Mouse (Mus musculus) neural tube, embryonic 14.5 days (tissue): ENCODE measurements around the gene Efl1. TPM values are rescaled to one million over a fixed set of nuclear protein-coding genes. Genes with fewer than 3 reads are reported as not detected.

Experiments
- ATAC-seq: fragments of 200-750 bp; cut with Nextera tagmentation; 2 replicates; pipeline ENCODE4 v1.8.0; 2017; ENCODE audit warnings: low read depth, mild to moderate bottlenecking, moderate TSS enrichment, moderate library complexity
- H3K27ac ChIP-seq: fragments of 300-500 bp; sonication (generic); 2 replicates; pipeline ENCODE4 v1.5.1; 2014; ENCODE audit warnings: low read depth, mild to moderate bottlenecking, control low read depth, low read length, moderate library complexity, mixed read lengths
- H3K27me3 ChIP-seq: fragments of 300-500 bp; sonication (generic); 2 replicates; pipeline ENCODE4 v1.6.1; 2014; ENCODE audit warnings: low read length; ENCODE audit not compliant: control insufficient read depth, insufficient read depth
- H3K36me3 ChIP-seq: fragments of 300-500 bp; sonication (generic); 2 replicates; pipeline ENCODE4 v1.6.1; 2014; ENCODE audit warnings: low read length, mixed read lengths; ENCODE audit not compliant: control insufficient read depth, insufficient read depth
- H3K4me1 ChIP-seq: fragments of 300-500 bp; sonication (generic); 2 replicates; pipeline ENCODE4 v1.6.1; 2014; ENCODE audit warnings: low read length; ENCODE audit not compliant: control insufficient read depth, insufficient read depth
- H3K4me2 ChIP-seq: fragments of 300-500 bp; sonication (generic); 2 replicates; pipeline ENCODE4 v1.6.1; 2014; ENCODE audit warnings: mild to moderate bottlenecking, low read depth, low read length, control low read depth
- H3K4me3 ChIP-seq: fragments of 300-500 bp; sonication (generic); 2 replicates; pipeline ENCODE4 v1.5.1; 2014; ENCODE audit warnings: low read depth, low read length, control low read depth, mixed read lengths
- H3K9ac ChIP-seq: fragments of 300-500 bp; sonication (generic); replicated peaks from 2 replicates; pipeline ENCODE4 v1.6.1; 2014; ENCODE audit warnings: low read depth, mild to moderate bottlenecking, control low read depth, low read length, mixed read lengths
- H3K9me3 ChIP-seq: fragments of 300-500 bp; sonication (generic); 2 replicates; pipeline ENCODE4 v1.6.1; 2016; ENCODE audit warnings: low read length; ENCODE audit not compliant: control insufficient read depth
- WGBS: fragments of 180-500 bp; shearing (Covaris S2); extraction: QIAGEN DNeasy Blood & Tissue Kit; methylation state at CpG from one replicate; pipeline ENCODE4 v1.1.7; 2014; 5-methylcytosine and 5-hydroxymethylcytosine counted together
- polyA plus RNA-seq: library from polyadenylated mRNA; unstranded; fragments of >200 nt; fragmentation: Nextera tagmentation; extraction: Ambion mirVana; gene quantifications from 2 replicates; pipeline ENCODE4 v1.2.1, GENCODE M21; 2014

The Efl1 gene
- polyA plus RNA-seq, 1 experiment from 2014 or later = 28.1 TPM

- H3K9me3 ChIP-seq = no peaks in the 10 kb centered on the region
- H3K4me2 ChIP-seq = no peak overlapping the region
- no peak overlapping the region for H3K27ac ChIP-seq
- H3K27me3 ChIP-seq = no peaks in the 10 kb centered on the region
- H3K4me1 ChIP-seq = peaks cover 14% of the 10 kb centered on the region; the same call in 1 of the 2 replicates
- WGBS = 70% methylated on average over 5 of the region's 5 CpGs
- no peaks in the 10 kb centered on the region for H3K36me3 ChIP-seq
- H3K4me3 ChIP-seq = no peak overlapping the region
- no peak for ATAC-seq
- no peak overlapping the region for H3K9ac ChIP-seq
These were observed 160.7 kb downstream of the Efl1 start for GRCm38 (mm10) chr7:82809126-82809525.

- WGBS = 13% methylated on average over 5 of the region's 5 CpGs
- H3K27me3 ChIP-seq = no peaks in the 10 kb centered on the region
- H3K4me2 ChIP-seq = peak overlapping the region; percentile 32; the same call in 1 of the 2 replicates
- ATAC-seq = peak; percentile 10; the same call in 1 of the 2 replicates
- no peak overlapping the region for H3K9ac ChIP-seq
- no peaks in the 10 kb centered on the region for H3K9me3 ChIP-seq
- H3K4me3 ChIP-seq = no peak overlapping the region
- no peak overlapping the region; the same call in 1 of the 2 replicates for H3K27ac ChIP-seq
- peaks cover 14% of the 10 kb centered on the region; the same call in 1 of the 2 replicates for H3K4me1 ChIP-seq
- no peaks in the 10 kb centered on the region for H3K36me3 ChIP-seq
These were observed 162.4 kb downstream of the Efl1 start for GRCm38 (mm10) chr7:82810799-82811139.

GRCm38 (mm10) chr7:82811140-82811851 is 162.9 kb downstream of the Efl1 start:
- H3K36me3 ChIP-seq = no peaks in the 10 kb centered on the region
- peak overlapping the region; percentile 55; the same call in 1 of the 2 replicates for H3K27ac ChIP-seq
- H3K9ac ChIP-seq = peak overlapping the region; percentile 25; the same call in 1 of the 2 replicates
- no peaks in the 10 kb centered on the region for H3K9me3 ChIP-seq
- peak overlapping the region; percentile 32; the same call in 1 of the 2 replicates for H3K4me2 ChIP-seq
- 7% methylated on average over 19 of the region's 19 CpGs for WGBS
- H3K4me1 ChIP-seq = peaks cover 14% of the 10 kb centered on the region; the same call in 1 of the 2 replicates
- no peaks in the 10 kb centered on the region for H3K27me3 ChIP-seq
- ATAC-seq = peak; percentile 79
- no peak overlapping the region for H3K4me3 ChIP-seq

GRCm38 (mm10) chr7:82812186-82813155 is 164.1 kb downstream of the Efl1 start:
- no peak overlapping the region for H3K4me2 ChIP-seq
- H3K9ac ChIP-seq = no peak overlapping the region
- no peak for ATAC-seq
- H3K4me3 ChIP-seq = no peak overlapping the region
- no peaks in the 10 kb centered on the region for H3K36me3 ChIP-seq
- WGBS = 78% methylated on average over 19 of the region's 19 CpGs
- no peak overlapping the region for H3K27ac ChIP-seq
- H3K4me1 ChIP-seq = peaks cover 14% of the 10 kb centered on the region; the same call in 1 of the 2 replicates
- no peaks in the 10 kb centered on the region for H3K9me3 ChIP-seq
- no peaks in the 10 kb centered on the region for H3K27me3 ChIP-seq

- 94% methylated on average over 7 of the region's 7 CpGs for WGBS
- no peak overlapping the region for H3K9ac ChIP-seq
- no peaks in the 10 kb centered on the region for H3K4me1 ChIP-seq
- no peak overlapping the region for H3K4me3 ChIP-seq
- no peak for ATAC-seq
- H3K4me2 ChIP-seq = no peak overlapping the region
- no peaks in the 10 kb centered on the region for H3K36me3 ChIP-seq
- no peak overlapping the region for H3K27ac ChIP-seq
- no peaks in the 10 kb centered on the region for H3K9me3 ChIP-seq
- H3K27me3 ChIP-seq = no peaks in the 10 kb centered on the region
These were observed 171.1 kb downstream of the Efl1 start for GRCm38 (mm10) chr7:82819541-82819940.

- Histone ChIP-seq H3K4me1 (no peaks in the 10 kb centered on the region), H3K27me3 (no peaks in the 10 kb centered on the region), H3K9me3 (no peaks in the 10 kb centered on the region), H3K27ac (no peak overlapping the region), H3K9ac (no peak overlapping the region), H3K36me3 (no peaks in the 10 kb centered on the region), H3K4me3 (no peak overlapping the region), H3K4me2 (no peak overlapping the region)
- 71% methylated on average over 4 of the region's 4 CpGs for WGBS
- no peak for ATAC-seq
These were observed 172.2 kb downstream of the Efl1 start for GRCm38 (mm10) chr7:82820661-82821060.

- Histone ChIP-seq H3K4me3 (no peak overlapping the region), H3K36me3 (no peaks in the 10 kb centered on the region), H3K9ac (no peak overlapping the region), H3K4me1 (no peaks in the 10 kb centered on the region), H3K27ac (no peak overlapping the region), H3K27me3 (no peaks in the 10 kb centered on the region), H3K9me3 (no peaks in the 10 kb centered on the region), H3K4me2 (no peak overlapping the region)
- 67% methylated on average over 3 of the region's 3 CpGs for WGBS
- ATAC-seq = no peak
These were observed 173.1 kb downstream of the Efl1 start for GRCm38 (mm10) chr7:82821501-82821900.

GRCm38 (mm10) chr7:82822528-82822927 is 174.1 kb downstream of the Efl1 start:
- WGBS = 54% methylated on average over 1 of the region's 1 CpGs
- H3K27ac ChIP-seq = no peak overlapping the region

More at GRCm38 (mm10) chr7:82822528-82822927, 174.1 kb downstream of the Efl1 start:
- no peak for ATAC-seq
- Histone ChIP-seq H3K4me3 (no peak overlapping the region), H3K9ac (no peak overlapping the region), H3K4me2 (no peak overlapping the region), H3K36me3 (no peaks in the 10 kb centered on the region), H3K9me3 (no peaks in the 10 kb centered on the region), H3K4me1 (no peaks in the 10 kb centered on the region), H3K27me3 (no peaks in the 10 kb centered on the region)
